Mouse (Mus musculus) liver, embryonic 14.5 days (tissue): ENCODE measurements around the gene Stat5b.

Source experiments
- CTCF ChIP-seq: IDR thresholded peaks from 2 replicates; pipeline ENCODE4 v1.5.1; 2016; ENCODE audit warnings: antibody characterized with exemption, low read depth, control low read depth
- EP300 ChIP-seq: IDR thresholded peaks from 2 replicates; pipeline ENCODE4 v1.6.1; 2016; ENCODE audit warnings: antibody characterized with exemption, low read depth

DNA sequence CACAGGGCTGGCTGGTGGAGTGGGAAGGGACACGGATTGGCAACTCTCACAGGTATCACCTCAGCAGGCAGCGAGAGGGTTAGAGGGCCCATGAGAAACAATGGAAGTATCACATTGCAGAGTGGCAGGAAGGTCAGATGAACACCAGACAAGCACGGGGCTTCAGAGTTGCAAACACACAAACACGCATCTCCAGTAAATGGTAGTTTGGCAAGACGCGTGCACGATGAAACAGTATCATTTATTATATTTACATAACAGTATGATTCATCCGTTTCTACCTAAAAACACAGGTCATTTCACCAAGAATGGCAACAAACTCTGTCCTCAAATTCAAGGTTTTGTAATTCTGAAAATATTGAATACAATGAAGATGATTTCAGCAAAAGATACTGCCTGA lies 11.0 kb downstream of the Stat5b start:
- TF ChIP-seq EP300 (no peak), CTCF (no peak)
